Mouse (Mus musculus) CH12.LX (cell line): Measurements from ENCODE around the gene Gm5737.

ENCODE experiments used
- BHLHE40 ChIP-seq: IDR thresholded peaks from 2 replicates; pipeline ENCODE4 v1.6.1; 2011; ENCODE audit warnings: mild to moderate bottlenecking, low read depth, low read length, improper control_type of control experiment
- CTCF ChIP-seq, 2 experiments: IDR thresholded peaks in 1 of 2; conservative IDR thresholded peaks in 1 of 2; 2 replicates each; pipeline ENCODE4 v1.5.1; 2011 to 2012; ENCODE audit warnings: low read depth in 2 of 2, low read length in 2 of 2, improper control_type of control experiment in 1 of 2, inconsistent platforms in 1 of 2, mild to moderate bottlenecking in 1 of 2, moderate library complexity in 1 of 2
- ELF1 ChIP-seq: IDR thresholded peaks from 2 replicates; pipeline ENCODE4 v1.6.1; 2014; ENCODE audit warnings: low read depth, mild to moderate bottlenecking, inconsistent platforms, low read length, improper control_type of control experiment
- GABPA ChIP-seq: IDR thresholded peaks from 2 replicates; pipeline ENCODE4 v1.6.1; 2012; ENCODE audit warnings: low read depth, low read length, improper control_type of control experiment, inconsistent platforms; ENCODE audit not compliant: insufficient replicate concordance
- HCFC1 ChIP-seq: IDR thresholded peaks from 2 replicates; pipeline ENCODE4 v1.6.1; 2012; ENCODE audit warnings: low read depth, mild to moderate bottlenecking, inconsistent platforms, low read length, improper control_type of control experiment
- MXI1 ChIP-seq: IDR thresholded peaks from 2 replicates; pipeline ENCODE4 v1.6.1; 2011; ENCODE audit warnings: mild to moderate bottlenecking, low read depth, low read length, improper control_type of control experiment
- NELFE ChIP-seq: IDR thresholded peaks from 2 replicates; pipeline ENCODE4 v1.6.1; 2011; ENCODE audit warnings: low read depth, low read length, improper control_type of control experiment
- POLR2A ChIP-seq: IDR thresholded peaks from 2 replicates; pipeline ENCODE4 v1.6.1; 2011; ENCODE audit warnings: low read depth, mild to moderate bottlenecking, improper control_type of control experiment, low read length
- TCF12 ChIP-seq: IDR thresholded peaks from 2 replicates; pipeline ENCODE4 v1.6.1; 2014; ENCODE audit warnings: low read depth, mild to moderate bottlenecking, inconsistent platforms, low read length, improper control_type of control experiment
- USF2 ChIP-seq: conservative IDR thresholded peaks from 2 replicates; pipeline ENCODE4 v1.6.1; 2011; ENCODE audit warnings: low read depth, low read length, improper control_type of control experiment
- ZMIZ1 ChIP-seq: IDR thresholded peaks from 2 replicates; pipeline ENCODE4 v1.6.1; 2012; ENCODE audit warnings: low read depth, mild to moderate bottlenecking, inconsistent platforms, low read length, improper control_type of control experiment
- ZNF384 ChIP-seq: IDR thresholded peaks from 2 replicates; pipeline ENCODE4 v1.6.1; 2012; ENCODE audit warnings: low read depth, low read length, improper control_type of control experiment, inconsistent platforms

DNA sequence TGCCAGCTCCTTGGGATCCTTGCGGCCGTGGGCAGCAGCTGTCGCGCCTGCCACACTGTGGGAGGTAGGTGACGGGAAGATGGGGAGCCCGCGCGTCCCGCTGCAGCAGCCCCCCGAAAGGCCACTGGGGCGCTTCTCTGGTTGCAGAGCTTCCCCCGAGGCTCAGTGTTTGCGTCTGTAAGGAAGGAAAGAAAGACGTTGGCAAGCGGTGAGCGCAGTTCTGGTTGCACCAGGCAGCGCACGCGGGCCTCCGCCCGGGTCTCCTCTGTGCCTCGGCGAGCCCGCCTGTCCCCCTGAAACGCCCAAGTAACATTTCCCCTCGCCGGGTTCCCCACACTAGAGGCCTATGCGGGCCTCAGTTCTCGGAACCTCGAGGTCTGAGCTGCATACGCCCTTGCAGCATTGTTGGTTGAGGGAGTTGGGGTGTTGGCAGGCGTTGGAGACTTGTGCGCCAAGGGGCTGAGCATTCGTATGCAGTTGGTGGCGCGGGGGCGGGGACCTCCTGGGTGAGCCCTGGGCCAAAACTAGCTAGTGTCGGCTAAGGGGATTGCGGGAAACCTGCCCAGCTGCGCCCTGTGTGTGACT, 31.0 kb downstream of the Gm5737 start:
- TF ChIP-seq CTCF (conservative IDR thresholded peaks at IDR 0.05 in 1 of 2, IDR thresholded peaks at IDR 0.05 in 1 of 2; ENCODE audit: low read depth in 2 of 2, low read length in 2 of 2) (no peak), POLR2A (no peak), ZMIZ1 (no peak), GABPA (no peak), MXI1 (peak; percentile 16; the same call in 1 of the 2 replicates), BHLHE40 (peak; percentile 30; the same call in 1 of the 2 replicates), USF2 (no peak), HCFC1 (no peak), ZNF384 (no peak), ELF1 (no peak), NELFE (no peak), TCF12 (no peak)
